Mouse (Mus musculus): ENCODE results near the gene Prrg2.

GRCm38 (mm10) chr7:45056972-45057348 is 5.5 kb downstream of the Prrg2 start:
- no peak for TF ChIP-seq POLR2A (IDR thresholded peaks at IDR 0.05; ENCODE audit: low read depth, low read length)
- no peak for TF ChIP-seq CTCF (IDR thresholded peaks at IDR 0.05; ENCODE audit: extremely low read depth, insufficient read length, insufficient replicate concordance, low read depth, low read length)
